ENCODE assay signal across 15 mouse cellular contexts in the genomic region with DNA sequence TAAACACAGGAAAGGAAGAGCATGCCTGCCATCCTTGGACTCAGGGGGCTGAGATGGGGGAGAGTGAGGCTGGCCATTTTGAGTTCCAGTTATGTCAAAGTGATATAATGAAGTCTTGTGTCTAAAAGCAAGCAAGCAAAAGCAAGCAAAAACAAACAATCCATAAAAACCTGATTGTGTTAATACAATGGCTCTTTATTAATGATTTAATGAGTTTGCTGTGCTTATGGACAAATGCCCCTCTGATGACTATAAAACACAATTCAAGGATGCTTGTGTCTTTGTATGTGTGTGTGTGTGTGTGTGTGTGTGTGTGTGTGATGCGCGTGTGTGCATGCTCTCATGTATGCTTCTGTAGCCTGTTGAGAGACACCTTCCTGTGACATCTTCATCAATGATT.
DNase-seq lines count a peak whose midpoint lies in the region.
"Had no signal": no experiment of that assay in that cellular context is flagged by ENCODE, and none has a peak within 500 bp of the region (broad histone marks: within the 10 kb centered on the region; RNA-seq: fewer than 3 reads in every experiment).

No protein-coding gene starts in this region.

- DNase-seq in retina, postnatal 1 day, result peak; percentile 36
- no peak for DNase-seq in retina, embryonic 14.5 days (ENCODE audit: low spot score)
- peak; percentile 59 for DNase-seq in brain, adult 2 months (ENCODE audit: low read depth, low spot score)
- DNase-seq in right cerebral cortex, postnatal 4 days, result no peak
- DNase-seq in thymus, postnatal 0 days (ENCODE audit: low spot score), result no peak
- DNase-seq: adrenal gland, adult 8-10 months; adrenal gland, postnatal 14 days; adrenal gland, postnatal 36 days; cerebellum, adult 11 months; cerebellum, adult 18-20 months; cerebellum, adult 8-10 months; cerebellum, adult 9-11 months; cerebellum, postnatal 14 days; cerebellum, postnatal 36 days; embryo, embryonic 11 days had no signal

Comparison
In these comparisons a context has a peak if more than half of its experiments do, and no peak if none do; other contexts are left out.
1. DNase-seq: peak in retina, postnatal 1 day (single experiment) and brain, adult 2 months (single experiment); none in retina, embryonic 14.5 days (single experiment), right cerebral cortex, postnatal 4 days (single experiment) and thymus, postnatal 0 days (single experiment).